Mouse (Mus musculus) small intestine, adult 2 months (tissue): ENCODE measurements at regions not wholly inside any gene's neighbourhood (a gene's known extent, or its start where the extent isn't known, plus 50 kb on each side); places are given as distances from the start of the nearest gene placed in this dataset.

Experiments
- CTCF ChIP-seq: fragments of 200-500 bp; IDR thresholded peaks from 2 replicates; pipeline ENCODE4 v1.5.1; 2012; ENCODE audit warnings: low read depth, mild to moderate bottlenecking, control low read depth, inconsistent platforms, low read length, moderate library complexity, mixed read lengths; ENCODE audit not compliant: insufficient replicate concordance, insufficient read length; ENCODE audit errors: extremely low read depth
- POLR2A ChIP-seq: fragments of 200-500 bp; IDR thresholded peaks from 2 replicates; pipeline ENCODE4 v1.6.1; 2012; ENCODE audit warnings: low read depth, mild to moderate bottlenecking, control low read depth, inconsistent platforms, low read length, moderate library complexity

DNA sequence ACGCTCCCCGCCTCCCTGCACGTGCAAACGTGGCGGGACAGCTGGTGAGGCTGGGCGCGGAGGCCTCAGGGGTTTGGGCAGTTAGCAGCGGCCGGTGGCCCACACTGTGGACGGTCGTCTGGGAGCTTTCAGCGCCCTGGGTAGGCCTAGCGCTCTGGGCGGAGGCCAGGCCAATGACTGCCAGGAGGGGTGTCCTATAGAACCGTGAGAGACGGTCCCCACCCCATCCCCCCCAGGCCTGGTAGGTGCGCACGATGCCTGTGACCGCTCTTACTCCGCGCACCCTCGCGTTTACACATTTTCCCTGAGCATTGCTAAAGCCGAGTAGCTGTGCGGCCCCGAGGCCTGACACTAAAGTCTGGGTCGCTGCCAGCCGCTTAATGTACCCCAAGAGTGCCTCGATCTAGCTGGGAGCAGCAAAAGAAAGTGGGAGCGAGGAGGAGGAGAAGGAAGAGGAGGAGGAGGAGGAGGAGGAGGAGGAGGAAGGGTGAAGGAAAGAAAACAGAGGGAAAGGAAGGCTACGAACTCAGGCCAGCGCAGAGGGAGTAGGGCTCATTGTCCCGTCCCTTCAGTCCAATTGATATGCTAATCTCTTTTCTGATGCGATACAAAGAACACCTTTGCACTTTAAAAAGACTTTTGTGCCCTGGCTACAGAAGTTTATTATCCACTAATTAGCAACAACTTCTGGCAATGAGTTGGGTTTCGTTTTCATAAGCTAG, 161.3 kb upstream of the Cypt12 start:
- TF ChIP-seq CTCF (no peak), POLR2A (no peak)
